Mouse (Mus musculus) CH12F3 (cell line): ENCODE measurements around the gene Map3k7.

Experiments used
- in situ Hi-C: fragments of 300-500 bp; cut with MboI; formaldehyde crosslinking; loops from 2 replicates; pipeline ENCODE4 v1.14.3; 2020; ENCODE audit warnings: low sequenced_read_pairs

The Map3k7 gene

GRCm38 (mm10) chr4:31963354-31964193, at the start of gene Map3k7:
Gene Map3k7 (plus strand): TSS chr4:31964097.
- in situ Hi-C loops: no loop called here

- in situ Hi-C loops: no loop called here
Observed at GRCm38 (mm10) chr4:31915114-31915513, 48.8 kb upstream of the Map3k7 start.

GRCm38 (mm10) chr4:31918717-31919116, 45.2 kb upstream of the Map3k7 start:
- in situ Hi-C loops: no loop called here

- in situ Hi-C loops: no loop called here
Observed at GRCm38 (mm10) chr4:31922215-31922614, 41.7 kb upstream of the Map3k7 start.

GRCm38 (mm10) chr4:31923437-31923836, 40.5 kb upstream of the Map3k7 start:
- in situ Hi-C loops: no loop called here

- in situ Hi-C loops: no loop called here
Observed at GRCm38 (mm10) chr4:31924301-31925185, 39.4 kb upstream of the Map3k7 start.

- in situ Hi-C loops: no loop called here
Observed at GRCm38 (mm10) chr4:31933171-31933570, 30.7 kb upstream of the Map3k7 start.

- in situ Hi-C loops: no loop called here
Observed at GRCm38 (mm10) chr4:31935831-31936306, 28.0 kb upstream of the Map3k7 start.

- in situ Hi-C loops: no loop called here
Observed at GRCm38 (mm10) chr4:31936358-31936757, 27.5 kb upstream of the Map3k7 start.

- in situ Hi-C loops: no loop called here
Observed at GRCm38 (mm10) chr4:31936911-31937375, 27.0 kb upstream of the Map3k7 start.

- in situ Hi-C loops: no loop called here
Observed at GRCm38 (mm10) chr4:31937376-31938281, 26.3 kb upstream of the Map3k7 start.

- in situ Hi-C loops: no loop called here
Observed at GRCm38 (mm10) chr4:31938416-31939106, 25.3 kb upstream of the Map3k7 start.

GRCm38 (mm10) chr4:31941616-31942015, 22.3 kb upstream of the Map3k7 start:
- in situ Hi-C loops: no loop called here

GRCm38 (mm10) chr4:31943045-31943444, 20.9 kb upstream of the Map3k7 start:
- in situ Hi-C loops: no loop called here

GRCm38 (mm10) chr4:31964194-31964875, 438 bp downstream of the Map3k7 start:
- in situ Hi-C loops: no loop called here

- in situ Hi-C loops: no loop called here
Observed at GRCm38 (mm10) chr4:31965208-31965607, 1.3 kb downstream of the Map3k7 start.

- in situ Hi-C loops: no loop called here
Observed at GRCm38 (mm10) chr4:31971437-31971836, 7.5 kb downstream of the Map3k7 start.

- in situ Hi-C loops: no loop called here
Observed at GRCm38 (mm10) chr4:31972181-31972580, 8.3 kb downstream of the Map3k7 start.

- in situ Hi-C loops: no loop called here
Observed at GRCm38 (mm10) chr4:31975260-31975950, 11.5 kb downstream of the Map3k7 start.
